Comparison of ENCODE assay signal across 16 mouse cellular contexts in the genomic region with DNA sequence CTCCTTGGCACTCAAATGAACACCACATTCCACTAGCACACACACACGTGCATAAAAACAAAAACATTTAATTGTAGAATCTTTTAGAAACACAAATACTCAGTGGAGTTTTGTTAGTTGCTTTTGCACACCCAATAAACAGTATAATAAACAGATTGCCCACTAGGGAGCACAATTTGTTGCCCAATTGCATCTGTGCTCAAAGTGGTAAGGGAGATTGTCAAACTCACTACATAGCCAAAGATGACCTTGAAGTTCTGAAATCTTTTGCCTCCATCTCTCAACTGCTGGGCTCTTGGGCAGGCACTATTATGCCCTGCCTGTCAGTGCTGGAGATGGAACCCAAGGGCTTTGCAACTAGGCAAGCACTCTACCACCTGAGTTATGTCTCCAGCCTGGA. TPM values are rescaled to one million over a fixed set of nuclear protein-coding genes. Genes with fewer than 3 reads are reported as not detected.
DNase-seq lines count a peak whose midpoint lies in the region; TF ChIP-seq lines count a peak whose summit lies in the region.
"Had no signal": no experiment of that assay in that cellular context is flagged by ENCODE, and none has a peak within 500 bp of the region (broad histone marks: within the 10 kb centered on the region; RNA-seq: fewer than 3 reads in every experiment).

No protein-coding gene starts in this region.

- H3K9me3 ChIP-seq in E14TG2a.4 (ENCODE audit: low read length), result peaks cover 10% of the 10 kb centered on the region; the same call in 1 of the 2 replicates
- H3K9me3 ChIP-seq: forebrain, embryonic 10.5 days; hindbrain, embryonic 15.5 days; limb, embryonic 13.5 days; neural tube, embryonic 15.5 days had no signal

- H3K36me3 ChIP-seq in E14TG2a.4 (ENCODE audit: insufficient read depth, low read length), result no peaks in the 10 kb centered on the region
- H3K36me3 ChIP-seq: forebrain, embryonic 10.5 days; hindbrain, embryonic 15.5 days; limb, embryonic 13.5 days; neural tube, embryonic 15.5 days had no signal

- H3K27ac ChIP-seq in layer of hippocampus, adult 2 months, result no peak overlapping the region
- H3K27ac ChIP-seq: forebrain, embryonic 10.5 days; hindbrain, embryonic 15.5 days; limb, embryonic 13.5 days; neural tube, embryonic 15.5 days had no signal

- peak; percentile 73 for TF ChIP-seq CTCF in layer of hippocampus, adult 2 months (conservative IDR thresholded peaks at IDR 0.05)
- peak; percentile 59 for TF ChIP-seq CTCF in E14TG2a.4 (conservative IDR thresholded peaks at IDR 0.05; ENCODE audit: low read length)

- no peak overlapping the region for H3K4me3 ChIP-seq in layer of hippocampus, adult 2 months
- no peak overlapping the region for H3K4me3 ChIP-seq in E14TG2a.4 (replicated peaks; ENCODE audit: low read length)
- H3K4me3 ChIP-seq: forebrain, embryonic 10.5 days; hindbrain, embryonic 15.5 days; limb, embryonic 13.5 days; neural tube, embryonic 15.5 days had no signal

- peaks cover 16% of the 10 kb centered on the region for H3K4me1 ChIP-seq in E14TG2a.4 (replicated peaks; ENCODE audit: low read depth, low read length)
- H3K4me1 ChIP-seq: forebrain, embryonic 10.5 days; hindbrain, embryonic 15.5 days; limb, embryonic 13.5 days; neural tube, embryonic 15.5 days had no signal

- no peaks in the 10 kb centered on the region for H3K27me3 ChIP-seq in E14TG2a.4 (ENCODE audit: insufficient read depth, low read length)
- H3K27me3 ChIP-seq: hindbrain, embryonic 15.5 days; limb, embryonic 13.5 days; neural tube, embryonic 15.5 days had no signal

- no peak for DNase-seq in layer of hippocampus, adult 2 months (ENCODE audit: low spot score in 2 of 2)
- no peak for DNase-seq in layer of hippocampus, postnatal 14 days (ENCODE audit: low spot score in 2 of 2)
- peak; percentile 17 for DNase-seq in A20 (ENCODE audit: low read depth, low spot score)
- peak; percentile 37 for DNase-seq in induced T-regulatory cell, adult 2 months (ENCODE audit: low read depth)
- DNase-seq in right cerebral cortex, postnatal 25 days, result no peak
- DNase-seq in thymus, postnatal 4 days, result no peak
- DNase-seq: adrenal gland, postnatal 14 days; cerebellum, adult 8-10 months; kidney, adult 8-10 months; spleen, adult 18-20 months; thymus, postnatal 36 days had no signal

RNA-seq across cellular contexts. Expression of a gene that starts 8.8 kb away (rescaled TPM):
- total RNA-seq in layer of hippocampus, adult 2 months (2021), result 10 to 100 TPM; 33.2 to 38.4 TPM
- 10 to 100 TPM; 40.5 to 46.1 TPM for total RNA-seq in layer of hippocampus, postnatal 14 days (2021)

RNA-seq across cellular contexts. Expression of a gene that starts 27.5 kb away (rescaled TPM):
- total RNA-seq in layer of hippocampus, adult 2 months (2021), result 100 to 1,000 TPM; 431 to 439 TPM
- total RNA-seq in layer of hippocampus, postnatal 14 days (2021), result 100 to 1,000 TPM; 415 to 422 TPM

Comparison
In these comparisons a context has a peak if more than half of its experiments do, and no peak if none do; other contexts are left out.
1. DNase-seq: peak in A20 (single experiment) and induced T-regulatory cell, adult 2 months (single experiment); none in layer of hippocampus, adult 2 months (0 of 2), layer of hippocampus, postnatal 14 days (0 of 2), right cerebral cortex, postnatal 25 days (single experiment) and thymus, postnatal 4 days (single experiment).